Mouse (Mus musculus) cerebellum, adult 9-11 months (tissue): ENCODE measurements around the gene Zfp553.
"Not testable (repeated sequence)": the region's sequence is repeated elsewhere in the genome, so short reads cannot be mapped to it uniquely, and the experiment has no call there.

Source experiments
- DNase-seq: peaks from one replicate; pipeline ENCODE4 v3.0.0; 2022

The Zfp553 gene

DNA sequence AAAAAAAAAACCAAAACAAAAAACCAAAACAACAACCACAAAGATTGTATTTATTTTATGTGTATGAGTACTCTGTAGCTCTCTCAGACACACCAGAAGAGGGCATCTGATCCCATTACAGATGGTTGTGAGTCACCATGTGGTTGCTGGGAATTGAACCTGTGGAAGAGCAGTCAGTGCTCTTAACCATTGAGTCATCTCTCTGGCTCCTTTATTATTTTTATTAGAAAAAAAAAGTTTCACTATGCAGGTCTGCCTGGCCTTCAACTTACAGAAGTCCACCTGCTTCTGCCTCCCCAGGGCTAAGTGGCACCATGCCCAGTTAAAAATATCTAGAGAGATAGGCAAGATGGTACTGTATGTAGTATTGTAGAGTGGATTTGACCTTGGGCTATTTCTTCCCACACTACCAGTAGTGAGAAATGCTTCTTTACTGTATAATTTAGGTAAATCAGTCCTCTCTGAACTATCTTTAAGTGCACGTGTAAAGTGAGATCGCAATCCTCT, 10.6 kb downstream of the Zfp553 start:
- peak; percentile 50 for DNase-seq

DNA sequence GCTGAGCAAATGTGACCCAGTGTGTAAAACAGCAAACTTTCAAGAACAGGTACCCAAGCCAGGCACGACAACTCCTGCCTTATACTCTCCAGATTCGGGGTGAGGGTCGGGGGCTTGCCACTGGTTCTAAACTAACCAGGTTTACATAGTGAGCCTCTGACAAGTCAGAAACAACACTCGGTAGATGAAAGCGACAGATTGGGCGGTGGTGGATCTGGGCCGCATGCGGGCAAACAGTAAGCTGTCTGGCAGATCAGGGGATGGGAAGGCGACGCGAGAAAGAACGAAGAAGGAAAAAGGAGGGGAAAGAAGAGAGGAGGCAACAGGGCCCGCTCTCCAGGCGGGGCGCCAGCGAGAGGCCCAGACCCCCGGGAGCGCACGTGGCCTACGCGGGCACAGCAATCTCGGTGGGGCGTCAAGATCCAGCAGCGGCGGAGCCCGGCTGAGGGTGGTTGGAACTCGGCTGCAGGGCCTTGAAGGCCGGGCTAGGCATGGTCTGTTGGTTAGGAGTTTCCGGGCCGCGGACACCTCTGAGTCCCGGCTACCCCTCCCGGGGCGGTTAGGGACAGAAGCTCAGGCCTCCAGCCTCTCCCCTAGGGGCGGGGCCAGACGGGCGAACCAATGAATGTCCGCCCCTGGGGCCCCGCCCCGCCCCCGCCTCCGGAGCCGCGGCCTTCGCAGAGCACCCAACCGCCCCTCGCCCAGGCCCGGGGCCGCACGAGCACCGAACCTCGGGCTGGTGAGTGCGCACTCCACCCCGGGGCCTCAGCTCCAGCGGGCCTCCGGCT, 11.2 kb downstream of the Zfp553 start, which contains the start of gene Zfp771:
Gene Zfp771, plus strand, starts transcription at position 405 of the 788 bp plus-strand sequence.
- peak; percentile 97 for DNase-seq

DNA sequence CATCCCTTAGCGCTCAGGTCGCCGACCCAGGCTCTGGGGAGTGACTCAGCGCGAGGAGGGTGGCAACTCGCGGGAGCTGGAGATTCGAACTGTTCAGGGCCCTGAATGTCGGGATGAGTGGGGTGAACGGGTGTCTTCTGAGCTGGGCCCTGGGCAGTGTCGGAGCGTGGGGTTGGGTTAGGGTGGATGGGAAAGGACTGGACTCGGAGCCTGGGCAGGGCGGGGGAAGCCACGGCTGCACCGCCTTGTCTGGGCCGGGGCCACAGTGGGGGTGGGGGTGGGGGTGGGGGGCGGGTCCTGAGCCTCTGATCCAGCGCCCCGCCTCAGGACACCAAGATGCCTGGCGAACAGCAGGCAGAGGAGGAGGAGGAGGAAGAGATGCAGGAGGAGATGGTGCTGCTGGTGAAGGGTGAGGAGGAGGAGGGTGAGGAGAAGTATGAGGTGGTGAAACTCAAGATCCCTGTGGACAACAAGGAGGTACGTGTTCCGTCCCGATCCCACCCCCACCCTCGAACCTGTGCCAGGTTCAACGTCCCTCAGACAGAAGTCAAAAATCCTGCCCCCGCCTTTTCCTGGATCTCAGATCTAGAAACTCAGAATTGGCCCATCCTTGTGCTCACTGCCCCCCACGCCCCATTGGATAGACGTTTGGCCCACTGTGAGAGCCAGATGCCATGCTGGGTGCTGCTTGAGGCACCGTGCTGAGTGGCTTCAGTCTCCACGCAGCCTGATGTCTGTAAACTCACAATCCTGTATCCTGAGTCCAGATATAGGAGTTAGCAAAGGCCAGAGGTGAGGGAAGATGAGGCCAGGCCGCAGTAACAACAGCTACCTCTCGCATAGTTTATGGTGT, 12.0 kb downstream of the Zfp553 start:
- peak; percentile 64 for DNase-seq

DNA sequence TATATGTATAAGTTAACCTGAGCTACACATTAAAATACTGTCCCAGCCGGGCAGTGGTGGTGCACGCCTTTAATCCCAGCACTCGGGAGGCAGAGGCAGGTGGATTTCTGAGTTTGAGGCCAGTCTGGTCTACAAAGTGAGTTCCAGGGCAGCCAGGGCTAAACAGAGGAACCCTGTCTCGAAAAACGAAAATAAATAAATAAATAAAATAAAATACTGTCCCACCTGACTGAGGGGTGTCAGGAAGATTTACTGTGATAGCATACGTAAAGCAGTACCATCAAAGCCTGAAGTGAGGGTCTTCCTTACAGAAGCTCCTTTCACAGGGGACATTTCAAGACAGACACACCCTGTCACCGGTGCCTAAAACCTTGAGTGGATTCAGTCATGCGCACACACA, 17.6 kb downstream of the Zfp553 start:
- not testable (repeated sequence) for DNase-seq

DNA sequence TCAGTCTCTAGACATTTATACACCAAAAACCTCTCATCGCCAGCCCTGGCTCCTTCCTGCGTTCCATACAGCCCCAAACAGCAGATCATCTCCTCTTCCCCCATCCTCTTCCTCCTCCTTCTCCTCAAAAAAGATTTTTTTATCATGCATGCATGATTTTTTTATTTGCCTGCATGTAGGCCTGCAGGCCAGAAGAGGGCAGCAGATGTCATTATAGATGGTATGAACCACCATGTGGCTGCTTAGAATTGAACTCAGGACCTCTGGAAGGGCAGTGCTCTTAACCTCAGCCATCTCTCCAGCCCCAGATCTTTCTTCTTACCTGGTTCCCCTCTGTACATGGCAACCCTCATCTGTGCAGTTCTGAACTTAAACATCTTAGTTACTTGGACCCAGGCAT, 19.6 kb downstream of the Zfp553 start:
- DNase-seq, result peak; percentile 44

DNA sequence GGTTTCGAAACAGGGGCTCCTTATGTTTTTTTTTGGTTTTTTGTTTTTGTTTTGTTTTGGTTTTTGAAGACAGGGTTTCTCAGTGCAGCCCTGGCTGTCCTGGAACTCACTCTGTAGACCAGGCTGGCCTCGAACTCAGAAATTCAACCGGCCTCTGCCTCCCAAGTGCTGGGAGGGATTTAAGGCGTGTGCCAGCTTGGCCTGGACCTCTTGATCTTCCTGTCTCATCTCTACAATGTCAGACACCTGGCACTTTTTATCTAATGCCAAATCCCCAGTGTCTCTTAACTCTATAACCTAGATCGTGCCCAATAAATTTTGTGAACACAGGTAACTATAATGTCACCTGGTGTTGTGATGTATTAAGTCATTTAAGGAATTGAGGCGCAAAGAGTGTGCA, 20.5 kb downstream of the Zfp553 start:
- DNase-seq, result peak; percentile 68

DNA sequence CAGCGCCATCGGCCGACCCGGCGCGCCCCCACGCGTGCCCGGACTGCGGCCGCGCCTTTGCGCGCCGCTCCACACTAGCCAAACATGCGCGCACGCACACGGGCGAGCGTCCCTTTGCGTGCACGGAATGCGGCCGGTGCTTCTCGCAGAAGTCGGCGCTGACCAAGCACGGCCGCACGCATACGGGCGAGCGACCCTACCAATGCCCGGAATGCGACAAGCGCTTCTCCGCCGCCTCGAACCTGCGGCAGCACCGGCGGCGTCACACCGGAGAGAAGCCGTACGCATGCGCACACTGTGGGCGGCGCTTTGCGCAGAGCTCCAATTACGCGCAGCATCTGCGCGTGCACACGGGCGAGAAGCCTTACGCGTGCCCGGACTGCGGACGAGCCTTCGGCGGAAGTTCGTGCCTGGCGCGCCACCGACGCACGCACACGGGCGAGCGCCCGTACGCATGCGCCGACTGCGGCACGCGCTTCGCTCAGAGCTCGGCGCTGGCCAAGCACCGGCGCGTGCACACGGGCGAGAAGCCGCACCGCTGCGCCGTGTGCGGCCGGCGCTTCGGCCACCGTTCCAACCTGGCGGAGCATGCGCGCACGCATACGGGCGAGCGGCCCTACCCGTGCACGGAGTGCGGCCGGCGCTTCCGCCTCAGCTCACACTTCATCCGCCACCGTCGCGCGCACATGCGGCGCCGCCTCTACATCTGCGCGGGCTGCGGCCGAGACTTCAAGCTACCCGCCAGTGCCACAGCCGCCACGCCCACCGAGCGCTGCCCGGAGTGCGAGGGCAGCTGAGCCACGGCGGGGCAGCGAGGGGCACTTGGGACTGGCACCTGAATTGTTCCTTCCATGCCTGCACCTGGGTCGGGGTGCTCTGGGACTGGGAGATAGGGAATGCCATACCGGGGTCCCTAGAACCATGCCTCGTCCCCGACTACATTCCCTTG, 21.2 kb downstream of the Zfp553 start:
- DNase-seq, result peak; percentile 98

DNA sequence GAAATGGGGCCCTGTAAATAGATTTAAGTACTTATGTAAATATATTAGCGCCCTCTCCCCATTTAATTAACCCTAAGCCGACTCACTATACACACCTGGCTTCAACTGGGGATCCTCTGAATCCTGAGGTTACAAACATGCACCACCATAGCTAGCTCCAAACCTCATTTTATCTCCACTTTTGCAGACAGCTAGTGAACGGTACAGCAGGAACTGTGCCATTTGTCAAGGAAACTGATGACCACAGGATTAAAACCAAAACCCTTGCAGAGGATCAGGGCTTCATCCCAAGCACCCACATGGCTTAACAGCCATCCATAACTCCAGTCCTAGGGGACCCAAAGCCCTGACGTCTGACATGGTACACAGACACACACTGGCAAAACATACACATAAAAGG, 22.1 kb downstream of the Zfp553 start:
- DNase-seq, result peak; percentile 39

DNA sequence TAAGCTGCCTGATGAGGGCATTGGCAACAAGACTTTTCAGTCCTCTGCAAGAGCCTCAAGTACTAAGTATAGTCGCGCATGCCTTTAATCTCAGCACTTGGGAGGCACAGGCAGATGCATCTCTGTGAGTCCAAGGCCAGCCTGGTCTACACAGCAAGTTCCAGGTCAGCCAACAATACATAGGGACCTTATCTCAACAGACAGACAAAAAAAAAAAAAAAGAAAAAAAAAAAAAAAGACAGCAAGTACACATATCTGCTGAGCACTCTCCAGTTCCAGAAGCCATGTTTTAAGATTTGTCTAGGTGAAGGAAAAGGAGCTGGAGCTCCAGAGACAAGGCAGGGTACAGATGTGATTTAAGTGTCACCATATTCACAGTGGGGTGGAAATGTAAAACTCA, 23.1 kb downstream of the Zfp553 start:
- peak; percentile 27 for DNase-seq

DNA sequence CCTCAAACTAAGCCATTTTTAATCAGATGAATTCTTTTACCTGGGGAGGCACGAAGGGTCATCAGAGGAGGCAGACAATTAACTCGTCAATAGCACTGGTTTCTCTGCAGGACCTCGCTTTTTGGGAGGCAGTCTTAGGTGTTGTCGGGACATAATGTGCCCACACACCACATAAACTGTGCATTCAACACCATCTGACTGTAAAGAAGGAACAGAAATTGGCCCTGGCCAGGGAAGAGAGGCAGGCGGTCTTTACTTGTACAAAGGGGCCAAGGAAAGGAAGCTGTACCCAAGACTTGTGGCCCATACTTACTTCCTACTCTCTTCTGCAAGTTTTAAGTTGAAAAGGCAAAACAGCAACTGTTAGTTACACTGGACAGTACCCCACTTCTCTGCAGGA, 23.7 kb downstream of the Zfp553 start:
- peak; percentile 39 for DNase-seq

DNA sequence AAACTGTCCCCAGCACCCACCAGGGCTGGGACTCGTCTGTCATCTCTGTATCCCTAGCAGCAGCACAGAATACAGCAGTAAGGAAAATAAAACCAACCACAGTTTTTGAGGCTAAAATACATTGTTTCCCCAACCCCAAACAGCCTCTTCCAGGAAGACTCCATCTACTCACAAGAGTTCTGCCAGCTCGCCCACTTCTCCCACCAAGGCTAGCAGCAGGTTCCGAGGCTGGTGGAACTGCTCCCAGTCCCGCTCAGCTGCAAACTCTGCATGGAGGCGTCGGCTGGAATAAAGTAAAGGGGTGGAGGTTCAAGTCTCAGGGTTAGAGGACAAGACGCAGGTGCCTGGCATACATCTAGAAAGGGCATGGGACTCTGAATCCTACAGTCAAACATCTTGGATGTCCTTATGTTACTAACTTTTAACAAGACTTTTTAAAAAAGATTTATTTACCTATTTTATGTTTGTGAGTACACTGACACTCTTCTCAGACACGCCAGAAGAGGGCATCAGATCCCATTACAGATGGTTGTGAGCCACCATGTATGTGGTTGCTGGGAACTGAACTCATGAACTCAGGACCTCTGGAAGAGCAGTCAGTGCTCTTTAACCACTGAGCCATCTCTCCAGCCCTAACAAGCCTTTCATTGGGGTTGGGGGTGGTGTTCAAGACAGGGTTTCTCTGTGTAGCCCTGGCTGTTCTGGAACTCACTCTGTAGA, 26.5 kb downstream of the Zfp553 start:
- peak; percentile 47 for DNase-seq

DNA sequence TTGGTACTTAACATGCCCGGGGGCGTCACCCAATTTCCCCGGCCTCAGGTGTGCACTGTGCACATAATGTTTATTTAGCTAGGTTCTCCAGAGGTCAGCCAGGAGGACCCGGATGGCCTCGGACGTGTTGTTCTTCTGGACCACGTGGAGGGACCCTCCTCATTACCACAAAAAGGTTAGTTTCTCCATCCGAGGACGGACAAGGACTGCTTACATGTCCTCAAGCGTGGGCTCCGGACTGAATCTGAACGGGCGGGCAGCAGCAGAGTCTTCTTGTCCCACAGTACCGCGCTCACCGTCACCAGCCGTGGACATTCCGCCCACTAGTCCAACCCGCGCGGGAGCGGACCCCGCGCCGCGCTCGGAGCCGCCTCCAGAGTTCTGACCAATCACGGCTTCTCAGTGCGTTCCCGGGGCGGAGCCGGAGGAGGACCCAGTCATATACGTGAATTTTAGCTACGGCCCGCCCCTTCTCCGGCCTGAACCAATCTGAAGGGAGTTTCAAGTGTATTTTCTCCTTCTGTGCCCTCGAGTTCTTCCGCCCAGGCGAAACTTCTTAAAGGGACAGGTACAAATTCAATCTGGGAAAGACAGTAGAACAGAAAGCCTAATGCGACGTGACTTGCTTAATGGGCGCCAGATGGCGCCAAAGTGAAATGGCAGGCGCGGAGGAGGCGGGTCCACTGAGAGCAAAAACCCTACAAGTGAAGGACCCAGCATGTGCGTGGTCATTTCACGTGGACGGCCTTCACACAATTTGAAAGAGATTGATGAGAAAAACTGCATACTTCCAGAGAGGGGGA, 27.6 kb downstream of the Zfp553 start, which contains the start of gene Dctpp1:
Gene Dctpp1, minus strand, starts transcription at position 401 of the 803 bp plus-strand sequence.
- DNase-seq, result peak; percentile 99

DNA sequence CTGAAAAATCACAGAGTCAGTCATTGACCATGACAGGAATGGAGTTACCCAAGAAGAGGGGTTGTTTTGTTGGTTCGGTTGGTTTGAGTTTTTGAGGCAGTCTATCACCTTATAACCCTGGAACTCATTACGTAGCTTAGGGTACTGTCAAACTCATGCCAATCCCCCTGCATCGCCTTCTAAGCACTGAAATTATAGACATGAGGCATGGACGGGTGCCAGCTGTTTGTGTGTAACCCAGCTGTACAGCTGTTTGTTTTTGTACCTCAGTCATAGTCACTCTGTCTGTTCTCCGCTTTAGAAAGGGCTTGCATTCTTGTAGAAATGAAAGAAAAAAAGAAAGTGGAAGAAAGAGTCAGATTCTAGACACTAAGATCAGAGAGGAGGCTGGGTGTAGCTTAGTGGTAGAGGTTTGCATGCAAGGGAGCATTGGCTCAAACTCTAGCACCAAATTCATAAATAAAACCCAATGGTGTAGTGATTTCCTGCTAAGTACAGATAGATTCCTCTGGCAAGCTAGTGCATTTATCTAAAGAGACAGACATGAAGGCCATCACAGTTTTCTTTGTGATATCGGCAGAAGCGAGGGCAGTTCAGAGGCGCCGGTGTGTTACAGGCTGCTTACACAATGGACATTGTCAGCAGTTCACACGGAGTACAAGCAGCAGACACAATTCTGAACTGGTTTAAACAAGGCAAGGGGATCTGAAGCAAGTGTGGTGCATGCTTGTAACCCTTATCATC, 29.5 kb downstream of the Zfp553 start:
- peak; percentile 35 for DNase-seq

DNA sequence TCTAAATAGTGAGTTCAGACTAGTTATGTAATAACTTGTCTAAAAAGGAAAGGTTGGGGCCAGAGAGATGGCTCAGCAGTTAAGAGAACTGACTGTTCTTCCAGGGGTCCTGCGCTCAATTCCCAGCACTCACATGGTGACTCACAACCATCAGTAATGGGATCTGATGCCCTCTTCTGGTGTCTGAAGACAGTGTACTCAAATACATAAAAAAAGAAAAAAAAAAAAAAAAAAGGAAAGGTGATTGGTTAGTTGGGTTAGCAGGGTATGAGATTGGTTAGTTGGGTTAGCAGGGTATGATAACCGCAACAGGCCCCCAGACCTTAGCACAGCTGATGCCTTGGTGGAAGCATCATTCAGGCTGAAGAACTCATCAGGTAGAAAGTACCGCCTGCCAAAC, 30.7 kb downstream of the Zfp553 start:
- peak; percentile 2 for DNase-seq

DNA sequence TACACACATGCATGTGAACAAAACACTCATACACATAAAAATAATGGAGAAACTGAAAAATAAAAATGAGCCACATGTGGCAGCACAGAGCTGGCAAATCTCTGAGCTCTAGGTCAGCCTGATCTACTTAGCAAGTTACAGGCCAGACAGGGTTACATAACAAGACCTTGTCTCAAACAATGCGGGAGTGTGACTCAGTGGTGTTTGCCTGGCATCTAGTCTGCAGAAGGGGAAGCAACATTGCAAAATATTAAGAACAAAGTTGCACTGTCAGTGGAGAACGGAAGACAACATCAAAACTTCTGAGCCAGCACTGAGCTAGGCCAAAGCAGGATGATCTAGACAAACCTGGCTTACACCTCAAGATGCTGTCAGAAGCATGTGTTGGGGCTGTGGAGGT, 37.4 kb downstream of the Zfp553 start:
- DNase-seq, result no peak

DNA sequence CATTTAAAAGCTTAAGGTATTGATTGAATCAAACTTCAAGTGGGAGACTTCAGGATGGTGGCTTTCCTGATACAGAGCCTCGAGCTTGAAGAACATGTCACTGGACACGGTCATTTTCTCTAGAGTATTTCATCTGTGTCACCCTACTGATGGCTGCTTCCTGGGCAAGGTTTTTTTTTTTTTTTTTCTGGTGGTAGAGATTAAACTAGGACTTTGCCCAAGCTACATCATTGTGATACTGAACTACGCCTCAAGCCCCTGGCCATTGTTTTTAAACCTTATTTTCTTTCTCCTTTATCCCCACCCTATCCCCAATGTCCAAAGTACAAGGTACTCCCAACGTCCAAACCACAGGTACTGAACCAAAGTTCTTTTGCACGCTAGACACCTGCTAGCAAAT, 37.8 kb downstream of the Zfp553 start:
- DNase-seq, result no peak

DNA sequence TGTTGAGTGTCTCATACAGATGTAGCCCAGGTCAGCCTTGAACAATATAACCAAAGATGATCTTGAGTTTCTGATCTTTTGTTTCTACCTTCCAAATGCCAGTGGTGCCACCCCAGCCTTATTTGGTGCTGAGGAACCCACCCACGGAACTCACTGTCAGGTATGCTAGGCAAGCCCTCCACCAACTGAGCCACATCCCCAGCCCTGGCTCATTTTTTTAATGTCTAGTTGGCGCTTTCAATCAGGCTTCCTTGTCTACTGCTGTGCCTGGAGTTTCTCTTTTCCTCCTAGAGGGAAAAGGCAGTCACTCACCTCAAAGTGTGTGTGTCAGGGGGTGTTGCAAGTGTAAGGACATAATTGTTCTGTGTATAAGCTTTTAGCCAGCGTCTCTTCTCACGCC, 38.2 kb downstream of the Zfp553 start:
- DNase-seq, result no peak

DNA sequence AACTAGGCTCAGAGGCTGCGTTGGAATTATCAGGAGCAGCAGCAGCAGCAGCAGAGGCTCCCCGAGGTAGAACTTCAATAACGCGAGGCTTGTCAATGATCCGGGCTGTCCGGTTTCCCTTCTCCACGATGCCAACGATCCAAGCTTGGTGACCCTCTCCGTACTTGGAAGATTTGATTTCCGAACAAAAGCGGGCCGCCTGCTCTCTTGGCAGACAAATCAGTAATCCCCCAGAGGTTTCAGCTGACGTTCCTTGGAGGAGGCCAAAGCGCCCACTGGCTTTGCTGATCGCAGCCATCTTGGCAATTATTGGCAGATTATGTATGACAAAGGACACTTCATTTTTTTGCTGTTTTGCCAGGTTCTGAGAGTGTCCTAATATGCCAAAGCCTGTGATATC, 39.7 kb downstream of the Zfp553 start:
- peak; percentile 28 for DNase-seq

DNA sequence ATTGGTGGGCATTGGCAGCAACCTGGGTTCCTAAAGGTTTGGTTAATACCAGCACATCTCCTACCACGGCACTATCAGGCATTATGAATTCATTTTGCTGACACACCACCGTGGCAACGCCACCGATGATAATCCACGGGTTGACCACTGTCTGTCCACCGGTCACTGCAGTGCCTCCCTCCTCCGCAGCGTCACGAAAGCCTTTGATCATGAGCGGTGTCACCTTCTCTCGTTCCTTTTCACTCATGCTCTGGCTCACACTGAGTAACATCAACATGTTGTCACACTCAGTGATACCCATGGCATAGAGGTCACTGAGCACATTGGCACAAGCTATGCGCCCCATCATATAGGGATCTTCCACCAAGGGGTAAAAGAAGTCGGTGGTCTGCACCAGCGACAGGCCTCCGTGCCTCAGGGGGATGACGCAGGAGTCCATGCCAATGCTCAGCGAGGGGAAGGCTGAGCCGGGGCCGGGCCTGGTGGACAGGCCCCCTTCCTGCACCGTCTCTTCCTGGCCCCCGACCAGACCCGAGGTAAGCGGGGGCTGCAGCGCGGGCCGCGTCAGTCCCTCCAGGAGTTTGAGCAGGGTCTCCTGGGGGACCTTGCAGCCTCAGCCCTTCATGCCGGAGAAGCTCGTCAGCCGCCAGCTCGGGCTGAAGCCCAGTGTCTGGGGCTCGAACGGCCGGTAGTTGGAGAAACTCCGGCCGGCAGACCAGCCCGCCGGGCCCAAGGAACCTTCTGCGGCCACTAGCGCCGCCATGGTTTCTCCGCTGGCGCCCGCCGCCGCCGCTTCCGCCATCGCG, 40.5 kb downstream of the Zfp553 start:
- peak; percentile 64 for DNase-seq
